Mouse (Mus musculus) liver, embryonic 12.5 days (tissue): Measurements from ENCODE around the gene Spag7. TPM values are rescaled to one million over a fixed set of nuclear protein-coding genes. Genes with fewer than 3 reads are reported as not detected.

Experiments
- ATAC-seq: fragments of 200-750 bp; cut with Nextera tagmentation; 2 replicates; pipeline ENCODE4 v1.8.0; 2017; ENCODE audit warnings: moderate number of reproducible peaks, mild to moderate bottlenecking, moderate library complexity
- H3K27ac ChIP-seq: fragments of 300-500 bp; sonication (generic); 2 replicates; pipeline ENCODE4 v1.5.1; 2016; ENCODE audit warnings: mild to moderate bottlenecking
- H3K27me3 ChIP-seq: fragments of 300-500 bp; sonication (generic); replicated peaks from 2 replicates; pipeline ENCODE4 v1.6.1; 2016; ENCODE audit warnings: mild to moderate bottlenecking, moderate library complexity
- H3K36me3 ChIP-seq: fragments of 300-500 bp; sonication (generic); 2 replicates; pipeline ENCODE4 v1.6.1; 2016; ENCODE audit warnings: mild to moderate bottlenecking, moderate library complexity
- H3K4me1 ChIP-seq: fragments of 300-500 bp; sonication (generic); 2 replicates; pipeline ENCODE4 v1.6.1; 2016
- H3K4me2 ChIP-seq: fragments of 300-500 bp; sonication (generic); 2 replicates; pipeline ENCODE4 v1.6.1; 2016; ENCODE audit warnings: mild to moderate bottlenecking, moderate library complexity
- H3K4me3 ChIP-seq: fragments of 300-500 bp; sonication (generic); 2 replicates; pipeline ENCODE4 v1.5.1; 2016; ENCODE audit warnings: mild to moderate bottlenecking, moderate library complexity
- H3K9ac ChIP-seq: fragments of 300-500 bp; sonication (generic); 2 replicates; pipeline ENCODE4 v1.6.1; 2016; ENCODE audit warnings: mild to moderate bottlenecking, moderate library complexity
- H3K9me3 ChIP-seq: fragments of 300-500 bp; sonication (generic); replicated peaks from 2 replicates; pipeline ENCODE4 v1.6.1; 2016; ENCODE audit warnings: mild to moderate bottlenecking, moderate library complexity
- WGBS: fragments of 180-500 bp; shearing (Covaris S2); methylation state at CpG from one replicate; pipeline ENCODE4 v1.1.7; 2016; ENCODE audit not compliant: insufficient replicate concordance; 5-methylcytosine and 5-hydroxymethylcytosine counted together
- polyA plus RNA-seq: library from polyadenylated mRNA; unstranded; fragments of >200 nt; fragmentation: Nextera tagmentation; extraction: Ambion mirVana; gene quantifications from 2 replicates; pipeline ENCODE4 v1.2.1, GENCODE M21; 2016

The Spag7 gene
- polyA plus RNA-seq, 1 experiment from 2014 or later: 84.5 TPM

- ATAC-seq: no peak
- WGBS: 47% methylated on average over 2 of the region's 2 CpGs
- H3K36me3 ChIP-seq: 0 out of 2 replicates have a peak, but pooled peaks cover 6% of the 10 kb centered on the region
- H3K4me1 ChIP-seq: peaks cover 25% of the 10 kb centered on the region
- no peak overlapping the region for H3K27ac ChIP-seq
- peak overlapping the region; percentile 97; the same call in 1 of the 2 replicates for H3K4me2 ChIP-seq
- H3K9me3 ChIP-seq: no peaks in the 10 kb centered on the region
- no peak overlapping the region for H3K4me3 ChIP-seq
- peaks cover 41% of the 10 kb centered on the region for H3K27me3 ChIP-seq
- no peak overlapping the region for H3K9ac ChIP-seq
Measured at GRCm38 (mm10) chr11:70699051-70699450, 29.8 kb upstream of the Spag7 start.

DNA sequence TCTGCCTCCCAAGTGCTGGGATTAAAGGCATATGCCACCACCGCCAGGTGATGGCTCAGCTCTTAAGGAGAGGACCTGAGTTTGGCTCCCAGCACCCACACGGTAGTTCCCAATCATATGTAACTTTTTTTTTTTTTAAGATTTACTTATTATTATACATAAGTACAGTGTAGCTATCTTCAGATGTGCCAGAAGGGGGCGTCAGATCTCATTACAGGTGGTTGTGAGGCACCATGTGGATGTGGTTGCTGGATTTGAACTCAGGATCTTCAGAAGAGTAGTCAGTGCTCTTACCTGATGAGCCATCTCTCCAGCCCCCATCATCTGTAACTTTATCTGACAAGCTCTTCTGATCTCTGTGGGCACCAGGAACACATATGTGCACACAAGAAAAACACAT lies 28.2 kb upstream of the Spag7 start:
- no peaks in the 10 kb centered on the region for H3K9me3 ChIP-seq
- no peak overlapping the region for H3K4me3 ChIP-seq
- no peak overlapping the region for H3K27ac ChIP-seq
- no peaks in the 10 kb centered on the region for H3K36me3 ChIP-seq
- no peak overlapping the region for H3K4me2 ChIP-seq
- H3K9ac ChIP-seq: no peak overlapping the region
- H3K4me1 ChIP-seq: peaks cover 24% of the 10 kb centered on the region
- ATAC-seq: no peak
- peaks cover 40% of the 10 kb centered on the region for H3K27me3 ChIP-seq
- WGBS: 60% methylated on average over 3 of the region's 3 CpGs

DNA sequence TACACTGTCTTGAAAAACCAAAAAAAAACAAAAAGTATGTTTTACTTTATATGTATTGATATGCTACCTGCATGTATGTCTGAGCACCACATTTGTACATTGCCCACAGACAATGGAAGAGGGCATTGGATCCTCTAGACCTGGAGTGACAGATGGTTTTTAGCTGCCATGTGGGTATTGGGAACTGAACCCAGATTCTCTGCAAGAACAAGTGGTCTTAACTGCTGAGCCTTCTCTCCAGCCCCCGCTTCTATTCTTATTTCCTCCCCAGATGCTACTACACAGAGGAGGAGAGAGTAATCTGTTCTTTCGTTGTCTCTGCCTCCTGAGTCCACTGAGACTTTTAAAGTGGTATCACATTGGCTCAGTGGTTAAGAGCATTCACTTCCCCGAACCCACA lies 24.3 kb upstream of the Spag7 start:
- Histone ChIP-seq H3K4me1 (peaks cover 6% of the 10 kb centered on the region), H3K4me3 (no peak overlapping the region), H3K9me3 (no peaks in the 10 kb centered on the region), H3K36me3 (no peaks in the 10 kb centered on the region), H3K4me2 (no peak overlapping the region), H3K27me3 (peaks cover 22% of the 10 kb centered on the region; the same call in 1 of the 2 replicates), H3K27ac (no peak overlapping the region), H3K9ac (no peak overlapping the region)
- 58% methylated on average over 3 of the region's 3 CpGs for WGBS
- ATAC-seq: no peak

- H3K4me3 ChIP-seq: no peak overlapping the region
- no peak overlapping the region for H3K4me2 ChIP-seq
- H3K27me3 ChIP-seq: peaks cover 10% of the 10 kb centered on the region; the same call in 1 of the 2 replicates
- H3K27ac ChIP-seq: no peak overlapping the region
- no peaks in the 10 kb centered on the region for H3K9me3 ChIP-seq
- no peak for ATAC-seq
- no peak overlapping the region for H3K9ac ChIP-seq
- H3K36me3 ChIP-seq: peaks cover 14% of the 10 kb centered on the region
- H3K4me1 ChIP-seq: peaks cover 31% of the 10 kb centered on the region
- 52% methylated on average over 4 of the region's 4 CpGs for whole genome bisulfite sequencing
Measured at GRCm38 (mm10) chr11:70689578-70689977, 20.4 kb upstream of the Spag7 start.

- Histone ChIP-seq H3K27me3 (peaks cover 1% of the 10 kb centered on the region; the same call in 1 of the 2 replicates), H3K9me3 (no peaks in the 10 kb centered on the region), H3K36me3 (peaks cover 26% of the 10 kb centered on the region), H3K9ac (peak overlapping the region; percentile 87), H3K4me3 (peak overlapping the region; percentile 84), H3K27ac (peak overlapping the region; percentile 82; the same call in 1 of the 2 replicates), H3K4me1 (peaks cover 31% of the 10 kb centered on the region), H3K4me2 (peak overlapping the region; percentile 97)
- WGBS: 41% methylated on average over 8 of the region's 8 CpGs
- ATAC-seq: no peak
Measured at GRCm38 (mm10) chr11:70688372-70688771, 19.2 kb upstream of the Spag7 start.

DNA sequence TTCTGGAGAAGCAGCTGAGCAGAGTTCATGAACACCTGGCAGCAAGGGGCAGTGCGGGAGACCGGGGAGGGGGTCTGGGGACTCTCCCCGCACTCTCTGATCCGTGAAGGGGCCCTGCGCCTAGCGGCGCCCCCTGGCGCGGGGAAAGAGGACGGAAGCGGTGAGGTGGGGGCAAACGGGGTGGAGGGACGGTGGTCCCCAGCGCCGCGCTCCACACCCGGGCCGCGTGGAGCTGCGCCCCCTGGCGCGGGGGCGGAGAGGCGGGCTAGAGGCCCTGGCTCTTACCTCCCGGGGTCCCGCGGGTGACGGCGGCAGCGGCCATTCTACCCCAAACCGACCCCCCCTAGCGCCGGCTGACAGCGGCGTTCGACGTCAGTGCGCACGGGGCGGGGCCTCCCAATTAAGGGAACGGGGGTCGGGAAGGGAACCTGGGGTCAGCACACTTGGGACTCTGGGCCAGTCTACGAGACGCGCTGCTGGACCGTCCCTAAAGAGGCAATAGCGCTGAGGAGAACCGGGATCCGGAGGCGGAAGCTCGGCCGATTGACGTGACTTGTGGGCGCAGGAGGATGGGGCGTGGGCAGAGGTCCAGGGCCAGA lies 18.5 kb upstream of the Spag7 start, which contains the start of gene Camta2:
Gene Camta2 (minus strand): TSS at position 505 of the 599 bp plus-strand sequence.
- no peaks in the 10 kb centered on the region for H3K9me3 ChIP-seq
- H3K4me3 ChIP-seq: peak within 1 kb of the TSS; percentile 84
- ATAC-seq: peak; percentile 72
- peak within 1 kb of the TSS; percentile 97 for H3K4me2 ChIP-seq
- H3K4me1 ChIP-seq: peaks cover 32% of the 10 kb centered on the region
- no peaks in the 10 kb centered on the region; the same call in 1 of the 2 replicates for H3K27me3 ChIP-seq
- peaks cover 33% of the 10 kb centered on the region for H3K36me3 ChIP-seq
- peak within 1 kb of the TSS; percentile 82 for H3K27ac ChIP-seq
- H3K9ac ChIP-seq: peak within 1 kb of the TSS; percentile 87
- under 1% methylated on average over 54 of the region's 55 CpGs for WGBS

GRCm38 (mm10) chr11:70686901-70687566 lies 17.8 kb upstream of the Spag7 start:
- Histone ChIP-seq H3K27me3 (no peaks in the 10 kb centered on the region; the same call in 1 of the 2 replicates), H3K27ac (peak overlapping the region; percentile 82), H3K4me2 (peak overlapping the region; percentile 97), H3K4me1 (peaks cover 39% of the 10 kb centered on the region), H3K36me3 (peaks cover 38% of the 10 kb centered on the region), H3K4me3 (peak overlapping the region; percentile 84), H3K9me3 (no peaks in the 10 kb centered on the region), H3K9ac (peak overlapping the region; percentile 87)
- WGBS: 4% methylated on average over 16 of the region's 16 CpGs
- ATAC-seq: peak; percentile 50

DNA sequence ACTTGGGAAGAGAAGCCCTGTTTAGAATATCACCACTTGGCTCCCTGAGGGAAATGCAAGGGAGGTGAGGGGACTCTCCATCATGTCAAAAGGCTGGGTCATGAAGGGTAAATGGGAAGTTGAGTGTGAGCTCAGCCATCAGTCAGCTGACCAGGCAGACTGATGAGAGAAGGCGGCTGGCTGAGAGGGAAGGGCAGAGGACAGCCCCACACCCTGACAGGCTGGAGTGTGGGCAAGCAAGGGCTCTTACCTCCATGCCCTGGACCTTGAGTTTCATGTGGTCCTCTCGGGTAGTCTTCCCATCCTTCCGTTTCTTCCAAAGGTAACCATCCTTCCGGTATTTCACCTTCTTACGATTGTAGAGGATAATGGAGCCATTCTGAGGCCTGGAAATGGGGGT lies 14.4 kb upstream of the Spag7 start:
- 77% methylated on average over 5 of the region's 5 CpGs for WGBS
- Histone ChIP-seq H3K27me3 (no peaks in the 10 kb centered on the region), H3K4me3 (no peak overlapping the region), H3K9me3 (no peaks in the 10 kb centered on the region), H3K9ac (no peak overlapping the region; the same call in 1 of the 2 replicates), H3K27ac (no peak overlapping the region), H3K4me2 (no peak overlapping the region), H3K36me3 (peaks cover 60% of the 10 kb centered on the region), H3K4me1 (peaks cover 52% of the 10 kb centered on the region)
- no peak for ATAC-seq

DNA sequence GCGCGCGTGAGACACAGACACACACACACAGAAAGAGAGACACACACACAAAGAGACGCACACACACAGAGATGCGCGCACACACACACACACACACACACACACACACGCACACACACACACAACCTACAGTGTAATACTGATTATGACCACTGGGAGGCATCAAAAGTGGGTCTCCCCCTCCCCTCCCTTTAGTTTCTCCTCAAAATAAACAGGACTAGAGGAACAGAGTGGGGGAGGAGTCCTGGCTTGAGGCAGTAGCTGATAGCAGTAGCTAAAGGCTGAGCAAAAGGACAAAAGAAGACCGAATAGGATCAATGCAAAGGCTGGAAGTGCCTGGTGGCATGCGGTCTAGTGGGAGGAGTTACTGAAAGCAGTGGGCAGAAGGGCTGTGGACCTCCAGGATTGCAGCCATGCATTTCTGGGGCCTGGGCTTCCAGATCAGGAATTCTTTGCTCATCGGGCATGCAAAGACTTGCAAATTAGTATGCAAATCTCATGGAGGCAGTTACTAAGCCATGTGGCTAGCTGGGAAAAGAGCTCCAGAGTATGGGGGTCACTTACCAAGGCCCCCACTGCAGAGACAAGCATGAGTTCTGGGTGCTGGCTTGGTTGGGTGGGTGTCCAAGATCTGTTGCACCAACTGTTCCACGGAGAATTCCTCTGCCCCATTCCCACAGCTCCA lies 12.8 kb upstream of the Spag7 start:
- 50% methylated on average over 11 of the region's 11 CpGs for WGBS
- peak overlapping the region; percentile 34; the same call in 1 of the 2 replicates for H3K27ac ChIP-seq
- H3K9ac ChIP-seq: no peak overlapping the region
- H3K36me3 ChIP-seq: peaks cover 66% of the 10 kb centered on the region
- no peaks in the 10 kb centered on the region for H3K27me3 ChIP-seq
- peaks cover 42% of the 10 kb centered on the region for H3K4me1 ChIP-seq
- no peaks in the 10 kb centered on the region for H3K9me3 ChIP-seq
- no peak overlapping the region for H3K4me3 ChIP-seq
- H3K4me2 ChIP-seq: peak overlapping the region; percentile 1; the same call in 1 of the 2 replicates
- ATAC-seq: no peak; the same call in 1 of the 2 replicates

GRCm38 (mm10) chr11:70681170-70681569 lies 12.0 kb upstream of the Spag7 start:
- no peak for ATAC-seq
- WGBS: 77% methylated on average over 12 of the region's 12 CpGs
- H3K27ac ChIP-seq: no peak overlapping the region

GRCm38 (mm10) chr11:70679894-70680293 lies 10.7 kb upstream of the Spag7 start:
- Histone ChIP-seq H3K4me3 (no peak overlapping the region), H3K9ac (no peak overlapping the region), H3K9me3 (no peaks in the 10 kb centered on the region), H3K27ac (peak overlapping the region; percentile 65; the same call in 1 of the 2 replicates), H3K36me3 (peaks cover 71% of the 10 kb centered on the region), H3K4me1 (peaks cover 36% of the 10 kb centered on the region), H3K27me3 (no peaks in the 10 kb centered on the region), H3K4me2 (no peak overlapping the region)
- no peak for ATAC-seq
- WGBS: 52% methylated on average over 8 of the region's 8 CpGs

More at GRCm38 (mm10) chr11:70681170-70681569, 12.0 kb upstream of the Spag7 start:
- peaks cover 70% of the 10 kb centered on the region for H3K36me3 ChIP-seq
- no peak overlapping the region for H3K9ac ChIP-seq
- H3K4me1 ChIP-seq: peaks cover 38% of the 10 kb centered on the region
- no peak overlapping the region for H3K4me2 ChIP-seq
- no peaks in the 10 kb centered on the region for H3K27me3 ChIP-seq
- no peak overlapping the region for H3K4me3 ChIP-seq
- H3K9me3 ChIP-seq: no peaks in the 10 kb centered on the region

DNA sequence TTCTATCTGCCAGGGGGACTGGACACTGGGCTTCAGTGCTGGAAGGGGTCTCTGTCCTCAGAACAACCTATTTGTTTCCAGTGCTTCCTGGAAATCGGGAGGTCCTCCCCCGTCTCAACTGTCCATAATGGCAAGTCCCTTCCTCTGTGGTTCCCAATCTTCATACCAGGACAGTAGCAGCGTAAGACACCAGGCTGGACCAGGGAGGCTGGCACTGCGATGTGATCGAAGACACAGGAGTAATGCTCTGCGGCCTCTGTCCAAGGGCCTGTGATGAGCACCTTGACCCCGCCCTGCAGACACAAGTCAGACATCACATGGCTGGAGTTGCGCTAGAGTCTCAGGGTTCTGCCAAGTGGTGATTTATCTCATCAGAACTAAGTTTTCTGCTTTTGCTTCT lies 10.1 kb upstream of the Spag7 start:
- 90% methylated on average over 8 of the region's 8 CpGs for WGBS
- Histone ChIP-seq H3K4me3 (no peak overlapping the region), H3K27ac (peak overlapping the region; percentile 65; the same call in 1 of the 2 replicates), H3K9me3 (no peaks in the 10 kb centered on the region), H3K9ac (no peak overlapping the region), H3K4me1 (peaks cover 38% of the 10 kb centered on the region), H3K27me3 (no peaks in the 10 kb centered on the region), H3K4me2 (no peak overlapping the region), H3K36me3 (peaks cover 69% of the 10 kb centered on the region)
- no peak for ATAC-seq
